Mouse (Mus musculus) CH12.LX (cell line): Measurements from ENCODE around the gene Iqsec2. TPM values are rescaled to one million over a fixed set of nuclear protein-coding genes. Genes with fewer than 3 reads are reported as not detected.

Experiments
- DNase-seq: peaks from one replicate; pipeline ENCODE4 v3.0.0-alpha.2; 2013; ENCODE audit errors: extremely low read depth
- H3K27ac ChIP-seq: 2 replicates; pipeline ENCODE4 v1.5.1; 2012; ENCODE audit warnings: low read depth, mild to moderate bottlenecking, control low read depth, moderate library complexity; ENCODE audit not compliant: insufficient read depth
- H3K27me3 ChIP-seq: replicated peaks from 2 replicates; pipeline ENCODE3; 2012; ENCODE audit warnings: inconsistent platforms
- H3K36me3 ChIP-seq, 2 experiments: replicated peaks in 1 of 2; 2 replicates each; pipeline versions ENCODE3 to v1.6.1; 2012; ENCODE audit warnings: inconsistent platforms in 1 of 2, low read length in 1 of 2, mild to moderate bottlenecking in 1 of 2, mixed read lengths in 1 of 2, moderate library complexity in 1 of 2; ENCODE audit not compliant: control insufficient read depth in 1 of 2, insufficient read depth in 1 of 2
- H3K4me1 ChIP-seq, 2 experiments: 2 replicates each; pipeline ENCODE4 v1.6.1; 2012; ENCODE audit warnings: inconsistent platforms in 1 of 2, moderate library complexity in 1 of 2; ENCODE audit not compliant: insufficient read depth in 2 of 2, control insufficient read depth in 1 of 2
- H3K4me2 ChIP-seq: 2 replicates; pipeline ENCODE4 v1.6.1; 2012; ENCODE audit warnings: low read depth, mild to moderate bottlenecking, control low read depth; ENCODE audit not compliant: poor library complexity, insufficient read depth, severe bottlenecking
- H3K4me3 ChIP-seq, 3 experiments: fragments of 150-350 bp in 1 of 3; sonication (generic) in 1 of 3; replicated peaks in 1 of 3; 2 replicates each; pipeline versions ENCODE3 to v1.5.1; 2011 to 2012; ENCODE audit warnings: low read depth in 2 of 3, low read length in 2 of 3, mild to moderate bottlenecking in 2 of 3, moderate library complexity in 2 of 3, control low read depth in 1 of 3, improper control_type of control experiment in 1 of 3, inconsistent platforms in 1 of 3, mixed read lengths in 1 of 3; ENCODE audit not compliant: poor library complexity in 1 of 3
- H3K79me2 ChIP-seq: replicated peaks from 2 replicates; pipeline ENCODE4 v1.6.1; 2012; ENCODE audit warnings: mild to moderate bottlenecking, moderate library complexity; ENCODE audit not compliant: control insufficient read depth, poor library complexity, insufficient read depth, severe bottlenecking; ENCODE audit errors: extremely low read depth
- H3K9ac ChIP-seq: 2 replicates; pipeline ENCODE4 v1.6.1; 2012; ENCODE audit warnings: low read depth, mild to moderate bottlenecking, control low read depth, moderate library complexity; ENCODE audit not compliant: insufficient read depth
- H3K9me3 ChIP-seq: replicated peaks from 2 replicates; pipeline ENCODE3; 2012; ENCODE audit warnings: low read length, inconsistent platforms, mixed read lengths
- BHLHE40 ChIP-seq: IDR thresholded peaks from 2 replicates; pipeline ENCODE4 v1.6.1; 2011; ENCODE audit warnings: mild to moderate bottlenecking, low read depth, low read length, improper control_type of control experiment
- CHD1 ChIP-seq: IDR thresholded peaks from 2 replicates; pipeline ENCODE4 v1.6.1; 2012; ENCODE audit warnings: low read depth, low read length, improper control_type of control experiment, inconsistent platforms
- CTCF ChIP-seq, 2 experiments: IDR thresholded peaks in 1 of 2; conservative IDR thresholded peaks in 1 of 2; 2 replicates each; pipeline ENCODE4 v1.5.1; 2011 to 2012; ENCODE audit warnings: low read depth in 2 of 2, low read length in 2 of 2, improper control_type of control experiment in 1 of 2, inconsistent platforms in 1 of 2, mild to moderate bottlenecking in 1 of 2, moderate library complexity in 1 of 2
- ELF1 ChIP-seq: IDR thresholded peaks from 2 replicates; pipeline ENCODE4 v1.6.1; 2014; ENCODE audit warnings: low read depth, mild to moderate bottlenecking, inconsistent platforms, low read length, improper control_type of control experiment
- JUN ChIP-seq: IDR thresholded peaks from 2 replicates; pipeline ENCODE4 v1.6.1; 2011; ENCODE audit warnings: low read depth, mild to moderate bottlenecking, low read length, improper control_type of control experiment, moderate library complexity; ENCODE audit not compliant: insufficient read depth
- JUND ChIP-seq: conservative IDR thresholded peaks from 2 replicates; pipeline ENCODE4 v1.6.1; 2011; ENCODE audit warnings: low read depth, low read length, improper control_type of control experiment
- MAFK ChIP-seq: IDR thresholded peaks from 2 replicates; pipeline ENCODE4 v1.6.1; 2011; ENCODE audit warnings: low read length, improper control_type of control experiment; ENCODE audit not compliant: insufficient replicate concordance
- MAX ChIP-seq: IDR thresholded peaks from 2 replicates; pipeline ENCODE4 v1.6.1; 2011; ENCODE audit warnings: low read length, improper control_type of control experiment
- PAX5 ChIP-seq: IDR thresholded peaks from 2 replicates; pipeline ENCODE4 v1.6.1; 2012; ENCODE audit warnings: low read length, inconsistent platforms, mixed read lengths
- RAD21 ChIP-seq: IDR thresholded peaks from 2 replicates; pipeline ENCODE4 v1.6.1; 2011; ENCODE audit warnings: low read depth, mild to moderate bottlenecking, low read length, improper control_type of control experiment, moderate library complexity
- RCOR1 ChIP-seq: conservative IDR thresholded peaks from 2 replicates; pipeline ENCODE4 v1.6.1; 2012; ENCODE audit warnings: low read depth, mild to moderate bottlenecking, inconsistent platforms, low read length, improper control_type of control experiment
- SIN3A ChIP-seq: IDR thresholded peaks from 2 replicates; pipeline ENCODE4 v1.6.1; 2012; ENCODE audit warnings: low read length, improper control_type of control experiment, inconsistent platforms
- USF2 ChIP-seq: conservative IDR thresholded peaks from 2 replicates; pipeline ENCODE4 v1.6.1; 2011; ENCODE audit warnings: low read depth, low read length, improper control_type of control experiment
- ZNF384 ChIP-seq: IDR thresholded peaks from 2 replicates; pipeline ENCODE4 v1.6.1; 2012; ENCODE audit warnings: low read depth, low read length, improper control_type of control experiment, inconsistent platforms
- dilution Hi-C: fragments of 300-500 bp; cut with MboI; formaldehyde crosslinking; loops from 2 replicates; pipeline ENCODE4 v1.14.3; 2020; ENCODE audit warnings: low sequenced_read_pairs; ENCODE audit not compliant: extremely low pct_unique_long_range_greater_than_20kb, extremely low pct_ligation_motif_present
- in situ Hi-C: fragments of 300-500 bp; cut with MboI; formaldehyde crosslinking; loops from 3 replicates; pipeline ENCODE4 v1.14.3; 2019; ENCODE audit warnings: low sequenced_read_pairs, low pct_ligation_motif_present, low pct_unique_long_range_greater_than_20kb, mixed read lengths
- polyA plus RNA-seq: library from polyadenylated mRNA; unstranded; fragments of >175 nt; gene quantifications from 2 replicates; pipeline ENCODE4 v1.2.1, GENCODE M21; 2012; ENCODE audit warnings: low read depth; ENCODE audit not compliant: insufficient read length
- total RNA-seq, 2 experiments: library from RNA; depleted of rRNA; stranded (reverse); fragments of 300-350 nt in 1 of 2; fragments of >200 nt in 1 of 2; gene quantifications; 2 replicates each; pipeline ENCODE4 v1.2.3; 2012 to 2014

Gene Iqsec2
- total and polyA plus RNA-seq, 3 experiments = 0.71 to 4.2 (median 1.8) TPM

GRCm38 (mm10) chrX:152178843-152179545, 34.9 kb downstream of the Iqsec2 start:
- H3K4me3 ChIP-seq = peak overlapping the region; percentile 33 to 45 (median 44)
- in situ Hi-C loops = no loop called here
- H3K9me3 ChIP-seq = no peaks in the 10 kb centered on the region
- no peak for TF ChIP-seq ZNF384
- TF ChIP-seq MAX = no peak
- no peak for TF ChIP-seq ELF1
- TF ChIP-seq BHLHE40 = no peak
- no peak for TF ChIP-seq JUND
- no peak for TF ChIP-seq PAX5
- no peak for TF ChIP-seq MAFK
- no peak for TF ChIP-seq RAD21
- TF ChIP-seq SIN3A = no peak
- TF ChIP-seq CHD1 = no peak
- TF ChIP-seq CTCF (conservative IDR thresholded peaks at IDR 0.05 in 1 of 2, IDR thresholded peaks at IDR 0.05 in 1 of 2; ENCODE audit: low read depth in 2 of 2, low read length in 2 of 2) = no peak
- peak overlapping the region; percentile 68 for H3K4me2 ChIP-seq
- H3K4me1 ChIP-seq = peaks cover 0 to 3% of the 10 kb centered on the region in 2 experiments; a peak in 1 of 4 replicates
- no peak for DNase-seq
- dilution Hi-C loops = no loop called here
- 0 out of 2 replicates have a peak overlapping the region, but pooled peaks have one; percentile 2 for H3K9ac ChIP-seq
- H3K27me3 ChIP-seq = no peaks in the 10 kb centered on the region
- H3K79me2 ChIP-seq = no peaks in the 10 kb centered on the region
- H3K27ac ChIP-seq = no peak overlapping the region
- no peaks in the 10 kb centered on the region for H3K36me3 ChIP-seq

GRCm38 (mm10) chrX:152179670-152180656, 35.9 kb downstream of the Iqsec2 start:
- Histone ChIP-seq H3K4me2 (peak overlapping the region; percentile 68), H3K79me2 (no peaks in the 10 kb centered on the region), H3K36me3 (no peaks in the 10 kb centered on the region), H3K27ac (no peak overlapping the region), H3K4me1 (peaks cover 0 to 3% of the 10 kb centered on the region in 2 experiments; a peak in 1 of 4 replicates), H3K4me3 (peak overlapping the region; percentile 35 to 45 (median 44)), H3K9me3 (no peaks in the 10 kb centered on the region), H3K9ac (peak overlapping the region; percentile 44), H3K27me3 (no peaks in the 10 kb centered on the region)
- no peak for DNase-seq
- TF ChIP-seq USF2 (no peak), CTCF (conservative IDR thresholded peaks at IDR 0.05 in 1 of 2, IDR thresholded peaks at IDR 0.05 in 1 of 2; ENCODE audit: low read depth in 2 of 2, low read length in 2 of 2) (no peak; a peak in 1 of 4 replicates), JUN (no peak), RCOR1 (no peak)
- in situ Hi-C loops = no loop called here
- dilution Hi-C loops = no loop called here
